Mouse (Mus musculus): ENCODE measurements around the gene Gnl2.

The Gnl2 gene

DNA sequence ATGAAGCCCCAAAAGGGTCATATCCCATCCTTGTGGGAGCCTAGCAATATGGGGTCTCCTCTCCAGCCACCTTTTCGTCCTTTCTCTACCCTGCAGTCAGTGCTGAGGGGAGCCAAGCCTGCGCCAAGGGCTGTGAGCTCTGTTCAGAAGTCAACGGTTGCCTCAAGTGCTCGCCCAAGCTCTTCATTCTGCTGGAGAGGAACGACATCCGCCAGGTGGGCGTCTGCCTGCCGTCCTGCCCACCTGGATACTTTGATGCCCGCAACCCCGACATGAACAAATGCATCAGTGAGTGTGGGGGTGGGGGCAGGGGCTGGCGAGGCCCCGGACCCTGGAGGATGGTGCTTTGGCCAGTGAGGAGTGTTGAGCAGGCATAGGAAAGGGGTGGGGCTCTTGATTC is 11.5 kb upstream of the Gnl2 start:
- no peak for DNase-seq

DNA sequence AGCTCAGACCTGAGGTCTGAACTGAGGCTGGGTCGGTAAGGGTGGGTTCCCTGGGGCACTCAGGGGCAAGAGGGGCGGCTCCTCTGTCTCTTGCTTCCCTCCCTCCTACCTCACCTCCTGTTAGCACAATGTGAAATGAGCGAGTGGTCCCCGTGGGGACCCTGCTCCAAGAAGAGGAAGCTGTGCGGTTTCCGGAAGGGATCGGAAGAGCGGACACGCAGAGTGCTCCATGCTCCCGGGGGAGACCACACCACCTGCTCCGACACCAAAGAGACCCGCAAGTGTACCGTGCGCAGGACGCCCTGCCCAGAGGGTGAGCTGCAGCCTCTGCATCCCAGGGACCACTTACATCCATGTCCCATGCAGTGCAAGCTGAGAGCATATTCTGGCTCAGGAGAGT is 8.9 kb upstream of the Gnl2 start:
- no peak for DNase-seq

DNA sequence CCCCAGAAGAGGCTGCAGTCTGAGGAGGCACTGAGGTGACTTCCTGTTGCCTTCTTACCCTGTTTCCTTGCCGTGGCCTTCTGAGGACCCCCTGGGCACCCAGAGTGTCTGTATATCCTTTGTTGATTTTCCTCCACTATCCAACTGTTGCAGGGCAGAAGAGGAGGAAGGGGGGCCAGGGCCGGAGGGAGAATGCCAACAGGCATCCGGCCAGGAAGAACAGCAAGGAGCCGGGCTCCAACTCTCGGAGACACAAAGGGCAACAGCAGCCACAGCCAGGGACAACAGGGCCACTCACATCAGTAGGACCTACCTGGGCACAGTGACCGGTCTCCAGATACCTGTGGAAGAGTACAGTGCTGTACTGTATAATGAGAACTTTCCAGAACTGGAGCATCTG is 8.2 kb upstream of the Gnl2 start:
- no peak for DNase-seq

DNA sequence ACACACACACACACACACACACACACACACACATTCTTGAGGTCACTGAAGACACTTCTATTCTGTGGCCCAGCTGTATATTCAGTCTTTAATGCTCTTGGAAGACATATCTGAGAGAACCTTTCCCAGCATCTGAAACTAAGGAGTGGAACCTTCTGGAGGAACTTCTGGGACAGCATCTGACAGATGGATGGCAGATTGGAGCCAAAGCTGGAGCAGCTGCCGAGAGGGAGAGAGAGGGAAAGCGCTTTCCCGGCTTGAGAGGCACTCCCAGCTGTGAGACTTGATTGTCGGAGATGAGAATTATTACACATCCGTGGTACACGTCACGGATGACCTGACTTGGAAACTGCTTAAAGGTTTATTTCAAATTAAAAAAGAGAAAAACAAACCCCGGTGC is 7.7 kb upstream of the Gnl2 start:
- no peak for DNase-seq

DNA sequence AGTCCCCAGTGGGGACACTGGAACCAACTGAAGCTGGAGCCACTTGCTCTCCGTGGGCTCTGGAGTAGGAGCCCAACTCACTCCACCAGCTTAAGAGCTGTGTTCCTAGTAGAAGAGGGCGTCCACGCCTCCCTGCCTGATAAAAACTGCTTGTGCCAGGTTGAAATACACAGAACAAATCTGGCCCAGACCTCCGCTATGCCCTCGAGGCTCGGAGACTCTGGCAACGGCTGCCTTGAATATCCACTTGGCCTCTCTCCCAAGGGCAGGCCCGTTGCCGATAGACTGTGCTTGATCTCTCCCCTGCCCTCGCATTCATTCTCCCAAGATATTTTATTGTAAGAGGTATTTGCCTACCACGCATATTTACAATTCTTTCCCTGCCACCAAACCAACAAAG is 1.0 kb downstream of the Gnl2 start:
- no peak for DNase-seq

DNA sequence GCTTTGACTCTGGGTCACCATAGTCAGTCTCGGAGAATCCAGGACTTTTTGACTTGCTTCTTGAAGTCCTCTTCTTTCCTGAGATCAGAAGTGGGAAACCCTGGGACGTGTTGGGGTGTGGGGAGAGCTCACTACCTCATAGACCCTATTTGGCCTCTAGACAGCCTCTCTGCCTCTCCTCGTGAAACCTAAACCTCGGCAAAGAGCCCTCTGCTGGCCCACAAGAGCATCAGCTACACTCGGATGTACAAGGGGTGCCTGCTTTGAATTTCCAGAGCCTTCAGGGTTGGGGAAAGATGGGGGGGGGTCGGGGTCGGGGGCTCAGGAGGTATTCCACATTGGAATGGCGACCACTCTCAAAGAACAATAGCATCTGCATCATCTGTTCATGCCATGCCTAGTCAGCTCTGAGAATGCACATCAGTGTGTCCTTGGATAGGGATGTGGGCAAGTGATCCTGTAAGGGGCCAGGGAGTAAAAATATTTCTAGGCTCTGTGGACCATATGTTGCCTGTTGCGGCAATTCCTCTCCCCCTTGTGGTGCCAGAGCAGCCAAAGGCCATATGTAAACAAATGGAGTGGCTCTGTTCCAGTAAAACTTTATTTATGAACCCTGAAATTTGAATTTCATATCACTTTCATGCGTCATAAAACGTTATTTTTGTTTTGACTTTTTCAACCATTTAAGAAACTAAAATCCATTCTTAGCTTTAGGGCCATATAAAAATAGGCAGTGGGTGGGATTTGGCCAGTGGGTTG is 4.6 kb downstream of the Gnl2 start:
- DNase-seq: no peak

DNA sequence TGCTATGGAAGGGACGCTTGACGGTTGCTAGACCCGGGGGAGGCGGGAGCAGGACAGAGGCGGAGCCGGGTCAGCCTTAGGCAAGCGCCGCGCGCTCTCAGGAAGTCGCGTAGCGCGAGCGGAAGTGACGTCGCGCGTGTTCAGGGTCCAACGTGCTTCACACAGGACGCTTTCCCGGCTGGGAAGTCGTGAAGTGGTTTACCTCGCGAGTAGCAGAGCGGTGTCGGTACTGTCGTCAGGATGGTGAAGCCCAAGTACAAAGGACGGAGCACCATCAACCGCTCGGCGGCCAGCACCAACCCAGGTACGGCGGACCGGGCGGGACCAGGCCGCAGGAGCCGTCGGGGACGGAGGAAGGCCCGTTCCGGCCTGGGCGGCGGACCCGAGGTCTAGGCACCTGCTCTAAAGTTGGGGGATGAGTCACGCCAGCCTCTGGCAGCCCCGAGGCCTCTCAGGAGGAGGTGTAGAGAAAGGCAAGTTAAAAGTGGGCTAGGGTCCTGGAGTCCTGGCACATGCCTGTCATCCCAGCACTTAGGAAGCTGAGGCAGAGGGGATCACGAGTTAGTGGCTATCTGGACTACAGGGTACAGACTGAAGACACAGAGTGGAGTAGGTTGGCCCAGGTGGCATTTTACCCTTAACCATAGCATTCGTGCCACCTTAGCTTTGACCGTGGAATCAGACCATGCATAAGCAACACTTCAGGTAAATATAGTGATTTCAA is 13.7 kb downstream of the Gnl2 start:
- peak; percentile 89 for DNase-seq

DNA sequence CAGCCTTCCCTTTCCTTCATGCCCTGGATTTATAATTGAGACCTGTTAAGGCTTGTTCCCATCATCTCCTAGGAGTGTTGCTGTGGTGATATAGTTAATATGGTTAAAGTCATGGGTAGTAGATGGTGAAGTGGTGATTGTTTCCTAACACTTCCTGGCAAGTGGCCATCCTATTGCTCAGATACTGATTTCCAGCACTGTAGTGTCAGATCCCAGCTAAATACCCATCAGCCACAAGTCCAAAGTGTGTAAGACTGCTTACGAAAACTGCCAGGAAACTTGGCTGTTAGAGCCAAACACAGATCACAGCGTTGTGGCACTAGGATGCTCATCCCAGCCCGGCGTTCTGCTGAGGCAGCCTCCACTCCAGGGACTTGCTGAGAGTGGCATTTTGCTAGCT is 18.0 kb downstream of the Gnl2 start:
- DNase-seq: no peak

DNA sequence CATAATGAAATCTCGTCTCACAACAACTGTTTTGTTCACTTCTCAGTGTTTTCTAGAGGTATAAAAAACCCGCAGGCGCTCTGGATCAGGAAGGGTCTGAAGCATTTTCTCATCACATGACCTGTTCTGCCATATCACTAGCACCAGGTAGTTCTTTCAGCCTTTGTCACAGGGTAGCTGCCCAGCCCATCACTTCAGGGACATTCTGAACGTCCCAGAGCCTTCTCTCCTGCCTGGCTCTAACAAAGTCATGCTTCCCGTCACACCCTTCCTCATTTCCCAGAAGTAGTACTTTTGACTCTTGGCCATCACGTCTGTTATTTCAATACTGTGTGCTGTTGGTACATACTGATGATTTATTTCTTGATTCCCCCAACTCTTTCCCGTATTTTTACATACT is 28.1 kb downstream of the Gnl2 start:
- DNase-seq: no peak

DNA sequence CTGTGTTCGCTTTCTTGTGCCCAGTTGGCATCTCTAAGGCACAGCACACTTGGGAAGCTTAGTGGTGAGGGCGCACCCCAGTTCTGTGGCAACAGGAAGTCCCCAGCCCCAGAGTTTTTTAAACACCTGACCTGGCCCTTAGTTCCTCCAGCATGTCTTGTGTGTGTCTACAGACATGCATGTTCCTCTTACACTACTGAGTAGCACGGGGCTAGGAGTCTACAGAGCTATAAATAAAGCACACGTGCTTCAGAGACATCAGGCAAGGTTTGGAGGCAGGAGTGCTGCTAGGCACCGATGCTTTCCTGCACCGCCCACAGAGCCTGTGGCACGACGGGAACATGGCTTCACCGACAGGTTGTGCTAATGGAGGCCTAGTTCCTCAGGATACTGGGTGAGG is 39.0 kb downstream of the Gnl2 start:
- DNase-seq: no peak

DNA sequence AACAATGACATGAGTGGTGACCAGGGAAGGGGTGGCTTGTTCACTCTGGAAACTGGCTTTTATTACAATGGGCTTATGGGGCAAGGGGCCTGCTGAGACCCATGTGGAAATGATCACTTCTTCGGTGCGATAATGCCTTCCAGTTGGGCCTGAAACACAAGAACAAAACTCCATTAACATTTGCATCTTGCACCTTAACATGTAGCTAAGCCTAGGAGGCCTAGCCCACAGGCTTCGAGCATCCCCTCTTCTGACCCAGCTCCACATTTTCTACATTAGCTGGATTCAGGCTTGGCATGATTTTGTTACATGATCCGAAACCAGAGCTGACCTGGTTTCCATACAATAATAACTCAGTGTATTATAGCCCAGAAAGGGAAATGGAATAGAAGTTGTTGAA is 40.1 kb downstream of the Gnl2 start:
- DNase-seq: no peak

DNA sequence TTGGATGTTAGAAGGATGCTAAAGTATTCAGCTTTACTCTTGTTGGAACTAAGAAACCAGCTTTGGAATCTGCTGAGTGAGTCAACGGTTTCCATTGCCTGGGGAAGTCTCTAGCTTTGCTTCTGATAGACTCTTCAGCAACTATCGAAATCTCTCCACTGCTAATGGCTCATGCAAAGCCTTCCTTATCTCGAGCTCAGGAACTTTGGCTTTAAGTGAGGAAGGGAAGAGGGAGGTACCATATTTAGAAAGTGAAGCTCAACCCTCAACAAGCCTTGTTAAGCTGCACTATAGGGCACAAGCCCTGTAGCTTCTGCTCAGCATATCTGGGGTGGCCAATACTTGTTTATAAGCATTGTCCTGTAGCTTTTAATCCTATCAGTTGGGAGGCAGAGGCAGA is 40.9 kb downstream of the Gnl2 start:
- DNase-seq: no peak

DNA sequence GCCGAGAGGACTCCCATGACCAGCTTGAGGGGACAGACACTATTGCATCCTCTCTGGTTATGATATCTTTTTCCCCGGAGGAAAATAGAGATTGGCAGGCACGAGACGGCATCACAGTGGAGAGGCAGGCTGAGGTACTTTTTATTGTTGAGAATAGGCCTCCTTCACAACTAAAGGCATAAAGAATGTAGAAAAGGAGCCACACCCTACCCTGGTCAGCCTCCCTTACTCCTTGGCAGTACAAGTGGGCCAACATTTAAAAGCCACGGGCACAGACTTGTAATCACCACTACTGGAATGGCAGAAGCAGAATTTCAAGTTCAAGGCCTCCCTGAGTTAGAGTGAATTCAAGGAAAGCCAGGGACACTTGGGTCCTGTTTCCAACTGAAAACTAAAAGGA is 41.6 kb downstream of the Gnl2 start:
- no peak for DNase-seq

DNA sequence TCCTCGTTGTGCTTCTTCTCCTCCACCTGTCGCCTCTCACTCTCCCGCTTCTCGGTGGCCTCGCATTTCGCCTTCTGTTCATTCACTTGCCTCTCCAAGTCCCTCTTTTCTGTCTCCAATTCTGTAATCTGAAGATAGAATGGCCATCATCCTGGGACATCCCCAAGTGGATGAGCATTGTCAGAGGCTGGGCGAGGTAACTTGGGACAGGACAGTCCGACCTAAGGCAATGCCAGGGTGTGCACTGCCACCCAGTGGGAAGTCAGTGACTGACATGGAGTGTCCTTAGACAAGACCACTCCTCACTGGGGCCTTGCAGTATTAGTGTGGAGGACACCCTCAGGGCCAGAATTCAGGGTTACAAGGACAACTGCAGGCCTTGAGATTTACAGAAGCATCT is 42.6 kb downstream of the Gnl2 start:
- DNase-seq: peak; percentile 61

DNA sequence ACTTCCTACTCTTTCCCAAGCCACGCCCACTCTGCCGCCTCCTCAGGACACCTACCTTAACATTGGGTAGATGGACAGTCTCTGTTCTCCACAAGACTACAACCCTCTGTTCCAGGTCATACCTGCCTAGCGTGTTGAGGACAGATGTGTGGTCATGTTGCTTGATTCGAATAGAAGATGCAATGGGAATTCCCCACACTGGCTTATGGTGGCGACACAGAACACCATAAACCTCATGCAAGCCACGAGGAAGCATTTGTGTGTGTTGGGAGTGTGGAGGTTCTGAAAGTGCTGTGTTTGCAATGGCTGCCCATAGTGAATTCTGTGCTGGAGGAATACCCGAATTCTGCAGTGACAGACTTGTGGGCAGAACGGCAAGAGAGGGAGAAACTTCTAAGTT is 47.4 kb downstream of the Gnl2 start:
- no peak for DNase-seq

DNA sequence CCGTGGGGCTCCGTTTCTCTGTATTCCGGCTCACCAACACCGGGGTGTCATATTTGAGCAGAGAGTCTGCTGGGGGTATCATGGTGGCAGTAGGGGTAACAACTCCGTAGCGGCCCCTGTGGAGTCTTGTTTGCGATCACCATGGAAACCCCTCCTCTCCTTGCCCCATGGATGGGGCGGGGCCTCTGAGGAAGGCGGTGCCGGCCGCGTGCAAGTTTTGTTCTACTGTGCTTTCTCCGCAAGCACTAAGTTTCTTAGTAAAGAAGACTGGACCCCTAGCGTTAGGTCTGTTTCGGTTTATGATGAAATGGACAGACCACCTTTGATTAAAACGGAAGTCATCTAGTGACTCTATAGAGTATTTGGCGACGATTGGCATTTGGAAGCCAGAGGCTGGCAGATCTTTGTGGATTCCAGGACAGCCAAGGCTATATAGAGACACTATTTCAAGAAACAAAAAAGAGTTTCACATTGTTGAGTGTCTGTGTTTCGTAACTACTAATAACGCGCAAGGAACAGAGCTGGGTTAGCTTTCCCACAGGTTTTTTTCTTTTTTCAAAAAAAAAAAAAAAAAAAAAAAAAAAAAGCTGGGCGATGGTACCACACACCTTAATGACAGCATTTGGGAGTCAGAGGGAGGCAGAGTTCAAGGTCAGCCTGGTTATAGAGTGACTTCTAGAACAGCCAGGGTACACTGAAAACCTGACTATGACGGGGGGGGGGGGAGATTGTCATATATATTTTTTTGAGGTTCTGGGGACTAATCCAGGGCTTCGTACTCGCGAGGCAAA is 49.3 kb downstream of the Gnl2 start, which contains the start of gene Dnali1:
Dnali1 (minus strand) TSS at position 187 of the 791 bp plus-strand sequence.
- DNase-seq: peak; percentile 70

DNA sequence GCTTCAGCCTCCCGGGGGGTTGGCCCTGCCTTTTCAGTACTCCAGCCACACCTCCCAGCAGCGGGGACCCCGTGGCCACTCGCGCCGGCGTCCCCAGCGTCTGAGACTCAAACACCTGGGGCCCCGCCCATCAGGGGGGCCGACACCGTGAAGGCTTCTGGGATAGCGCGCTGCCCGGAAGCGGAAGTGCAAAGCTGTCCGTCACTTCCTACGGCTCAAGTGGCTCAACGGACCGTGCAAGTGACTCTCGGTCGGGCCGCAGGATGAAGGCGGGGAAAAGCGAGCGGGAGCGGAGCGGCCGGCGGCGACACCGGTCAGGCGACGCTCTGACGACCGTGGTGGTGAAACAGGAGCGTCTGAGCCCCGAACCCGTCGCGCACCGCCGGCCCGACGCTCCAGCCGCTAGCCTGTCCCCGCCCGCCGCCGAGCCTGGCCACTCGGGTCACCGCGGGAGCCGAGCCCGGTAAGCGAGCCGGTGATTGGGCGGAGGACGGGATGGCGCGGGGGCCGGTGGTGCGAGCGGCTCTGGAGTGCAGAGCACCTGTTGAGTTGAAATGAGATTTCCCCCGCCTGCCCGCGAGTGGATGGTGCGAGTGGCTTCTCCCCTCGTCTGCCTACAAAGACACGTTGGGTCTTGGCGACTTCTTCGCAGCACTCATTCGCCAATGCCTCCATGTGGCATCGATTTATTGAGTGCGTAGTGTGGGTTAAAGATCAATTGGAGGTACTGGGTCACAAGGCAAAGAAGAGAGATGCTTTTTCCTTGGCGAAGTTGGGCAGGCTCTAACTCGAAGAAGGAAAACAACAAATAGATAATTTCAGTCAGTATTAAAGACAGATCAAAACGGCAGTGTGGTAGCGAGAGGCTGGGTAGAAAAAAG is 50.3 kb downstream of the Gnl2 start, which contains the start of gene Snip1:
Snip1 (plus strand) TSS at position 183 of the 881 bp plus-strand sequence.
- peak; percentile 93 for DNase-seq

DNA sequence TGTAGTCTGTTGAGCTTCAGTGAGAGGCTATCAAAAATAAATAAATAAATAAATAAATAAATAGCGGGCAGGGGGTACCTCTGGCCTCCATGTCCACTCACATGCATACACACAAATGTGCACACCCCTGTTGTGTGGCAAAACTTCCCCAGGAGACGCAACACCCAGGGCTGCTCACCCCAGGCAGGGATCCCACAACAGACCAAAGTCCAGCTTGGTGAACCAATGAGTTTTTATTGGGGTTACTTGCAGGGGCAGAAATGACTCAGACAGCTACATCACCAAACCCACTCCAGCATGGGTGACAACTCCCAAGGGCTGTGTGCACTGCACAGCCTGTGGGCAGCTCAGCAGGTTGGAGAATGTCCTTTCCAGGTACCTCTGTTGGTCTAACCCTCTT is 61.3 kb downstream of the Gnl2 start:
- no peak for DNase-seq

DNA sequence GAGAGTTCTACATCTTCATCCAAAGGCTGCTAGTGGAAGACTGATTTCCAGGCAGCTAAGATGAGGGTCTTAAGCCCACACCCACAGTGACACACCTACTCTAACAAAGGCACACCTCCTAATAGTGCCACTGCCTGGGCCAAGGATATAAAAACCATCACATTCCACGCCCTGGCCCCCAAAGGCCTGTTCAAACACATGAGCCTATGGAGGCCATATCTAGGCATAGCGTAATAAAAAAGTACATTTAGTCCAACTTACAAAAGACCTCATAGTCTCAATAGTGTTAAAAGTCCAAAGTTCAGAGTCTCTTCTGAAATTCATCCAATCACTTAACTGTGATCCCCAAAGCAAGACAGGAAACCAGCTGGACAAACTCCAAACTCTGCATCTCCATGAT is 62.3 kb downstream of the Gnl2 start:
- DNase-seq: no peak

DNA sequence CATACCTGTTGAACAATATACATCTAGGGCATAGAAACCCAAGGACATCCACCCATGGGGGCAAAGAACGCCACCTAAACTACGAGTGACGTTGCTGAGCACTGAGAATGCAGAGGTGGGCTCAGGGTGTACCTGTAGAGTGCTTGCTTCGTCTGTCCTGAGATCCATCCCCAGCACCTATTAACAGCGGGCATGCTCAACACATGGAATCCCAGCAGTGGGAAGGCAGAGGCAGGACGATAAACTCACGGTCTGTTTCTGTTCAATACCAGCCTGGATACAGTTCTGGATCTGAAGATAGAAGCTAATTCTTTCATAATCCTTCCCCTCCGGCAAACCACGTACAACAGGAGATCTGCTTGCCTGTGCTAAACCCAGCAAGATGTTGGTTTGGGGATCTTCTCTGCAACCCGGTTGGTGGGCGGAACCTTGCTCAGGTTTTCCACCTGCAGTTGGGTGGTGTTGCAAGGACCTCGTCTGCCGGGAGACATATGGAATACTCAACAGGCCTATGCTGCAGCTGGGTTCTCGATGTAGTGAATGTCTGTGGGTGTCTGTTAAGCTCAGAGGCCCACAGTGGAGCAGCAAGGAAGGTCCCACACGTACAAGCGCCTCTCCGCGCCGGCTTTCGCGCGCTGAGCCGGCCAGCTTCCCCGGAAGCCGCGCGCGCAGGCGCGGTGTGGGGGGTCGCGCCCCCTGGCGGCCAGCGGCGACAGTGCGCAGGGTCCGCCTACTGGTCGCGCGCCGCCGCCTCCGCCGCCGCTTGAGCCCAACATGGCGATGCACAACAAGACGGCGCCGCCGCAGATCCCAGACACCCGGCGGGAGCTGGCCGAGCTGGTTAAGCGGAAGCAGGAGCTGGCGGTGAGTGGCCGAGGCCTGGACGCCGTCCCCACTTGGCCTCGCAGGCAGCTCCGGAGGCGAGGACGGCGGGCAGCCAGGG is 68.3 kb downstream of the Gnl2 start, which contains the start of gene Meaf6:
Meaf6 (plus strand) TSS at position 732 of the 943 bp plus-strand sequence.
- DNase-seq: peak; percentile 90

DNA sequence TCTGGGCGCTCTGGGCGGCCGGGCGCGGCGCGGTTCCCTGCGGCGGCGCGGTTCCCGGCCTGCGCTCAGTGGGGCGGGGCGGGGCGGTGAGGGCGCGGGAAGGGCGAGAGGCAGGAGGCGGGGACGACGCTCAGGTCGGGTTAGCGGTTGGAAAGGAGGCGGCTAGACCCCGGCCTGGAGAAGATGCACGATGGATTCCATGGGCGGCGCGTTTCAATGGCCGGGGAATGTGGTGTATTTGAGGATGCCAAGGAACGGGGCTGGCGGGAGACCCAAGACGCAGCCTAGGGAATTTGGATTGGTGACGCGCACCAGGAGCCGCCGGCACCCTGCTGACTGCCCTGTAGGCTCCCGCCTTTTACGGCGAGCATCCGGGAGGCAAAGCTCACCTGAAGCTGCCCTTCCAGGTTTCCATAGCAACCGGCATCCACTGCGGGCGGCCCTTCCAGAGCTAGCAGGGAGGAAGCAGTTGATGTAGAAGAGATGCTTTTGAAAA is 69.0 kb downstream of the Gnl2 start:
- peak; percentile 88 for DNase-seq

Data from liver (tissue).